Mouse (Mus musculus): ENCODE measurements at regions not wholly inside any gene's neighbourhood (a gene's known extent, or its start where the extent isn't known, plus 50 kb on each side); places are given as distances from the start of the nearest gene placed in this dataset.

GRCm38 (mm10) chr1:10835653-10836415 is 578.1 kb upstream of the A830018L16Rik start:
- TF ChIP-seq EP300 (IDR thresholded peaks at IDR 0.05; ENCODE audit: insufficient read depth, low read depth, low read length): no peak
- peak; percentile 83 for TF ChIP-seq CTCF (IDR thresholded peaks at IDR 0.05)
- no peak for TF ChIP-seq POLR2A (IDR thresholded peaks at IDR 0.05; ENCODE audit: insufficient read depth, low read depth, low read length)

All from heart, adult 2 months (tissue).